Mouse (Mus musculus) lung, adult 2 months (tissue): Measurements from ENCODE around the gene Iqck.

Experiments
- CTCF ChIP-seq: fragments of 200-500 bp; IDR thresholded peaks from 2 replicates; pipeline ENCODE4 v1.5.1; 2011; ENCODE audit warnings: mild to moderate bottlenecking, low read length, control low read depth; ENCODE audit not compliant: insufficient read depth
- POLR2A ChIP-seq: fragments of 200-500 bp; IDR thresholded peaks from 2 replicates; pipeline ENCODE4 v1.6.1; 2011; ENCODE audit warnings: low read depth, mild to moderate bottlenecking, control low read depth, low read length, borderline replicate concordance; ENCODE audit errors: extremely low read depth

DNA sequence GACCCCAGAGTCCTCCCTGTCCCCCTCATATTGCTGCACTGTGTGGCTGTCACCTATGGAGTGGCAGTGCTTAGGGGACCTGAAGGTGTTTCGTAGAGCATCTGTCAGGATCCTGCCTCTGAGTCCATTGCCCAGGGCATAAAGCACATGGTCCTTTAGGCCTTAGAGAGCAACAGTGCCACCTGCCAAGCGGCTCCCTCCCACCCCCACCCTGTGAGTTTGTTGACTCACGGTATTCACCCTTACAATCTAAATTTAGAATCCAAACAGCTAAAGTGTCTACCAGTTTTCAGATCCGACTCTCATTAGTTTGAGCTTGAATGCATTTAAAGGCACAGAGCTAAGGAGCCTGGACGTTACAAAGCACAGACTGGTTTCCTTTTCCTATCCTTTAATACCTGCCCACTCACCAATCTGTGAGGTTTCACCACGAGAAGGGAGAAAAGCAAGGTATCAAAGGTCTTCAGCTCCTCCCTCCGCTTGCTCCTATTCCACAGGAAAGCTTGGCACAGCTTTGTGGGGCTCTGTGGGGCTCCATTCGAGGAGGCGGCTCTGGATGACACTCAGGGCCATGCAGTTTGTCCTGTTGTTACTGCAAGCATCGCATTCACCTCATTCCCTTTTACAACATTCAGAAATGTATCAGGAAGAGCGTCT is 98.2 kb downstream of the Iqck start:
- TF ChIP-seq POLR2A (no peak), CTCF (no peak)
